Mouse (Mus musculus): ENCODE data around the gene Slc2a12.

Slc2a12 gene

GRCm38 (mm10) chr10:22660286-22661000 is 15.6 kb downstream of the Slc2a12 start:
- 96% methylated on average over 5 of the region's 5 CpGs for WGBS

DNA sequence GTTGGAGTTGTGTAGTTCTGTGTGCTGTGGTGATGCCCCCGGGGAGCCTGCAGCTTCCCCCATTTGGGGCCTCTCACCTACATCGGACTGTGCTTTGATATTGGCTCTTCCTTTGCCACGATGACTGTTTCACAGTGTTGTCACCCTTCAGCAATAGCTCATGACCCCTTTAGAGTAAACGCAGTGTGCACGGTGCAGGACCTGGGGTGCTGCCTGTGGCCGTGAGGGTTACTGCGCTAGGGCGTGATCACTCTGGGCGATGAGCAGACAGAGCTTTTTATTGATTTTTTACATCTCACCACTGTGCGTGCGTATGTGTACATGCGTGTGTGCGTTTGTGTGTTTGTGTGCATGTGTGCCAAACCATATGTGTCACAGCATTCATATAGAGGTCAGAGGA is 23.7 kb downstream of the Slc2a12 start:
- whole genome bisulfite sequencing, result 94% methylated on average over 13 of the region's 13 CpGs

- 92% methylated on average over 8 of the region's 8 CpGs for WGBS
Measured at GRCm38 (mm10) chr10:22674176-22674575, 29.4 kb downstream of the Slc2a12 start.

DNA sequence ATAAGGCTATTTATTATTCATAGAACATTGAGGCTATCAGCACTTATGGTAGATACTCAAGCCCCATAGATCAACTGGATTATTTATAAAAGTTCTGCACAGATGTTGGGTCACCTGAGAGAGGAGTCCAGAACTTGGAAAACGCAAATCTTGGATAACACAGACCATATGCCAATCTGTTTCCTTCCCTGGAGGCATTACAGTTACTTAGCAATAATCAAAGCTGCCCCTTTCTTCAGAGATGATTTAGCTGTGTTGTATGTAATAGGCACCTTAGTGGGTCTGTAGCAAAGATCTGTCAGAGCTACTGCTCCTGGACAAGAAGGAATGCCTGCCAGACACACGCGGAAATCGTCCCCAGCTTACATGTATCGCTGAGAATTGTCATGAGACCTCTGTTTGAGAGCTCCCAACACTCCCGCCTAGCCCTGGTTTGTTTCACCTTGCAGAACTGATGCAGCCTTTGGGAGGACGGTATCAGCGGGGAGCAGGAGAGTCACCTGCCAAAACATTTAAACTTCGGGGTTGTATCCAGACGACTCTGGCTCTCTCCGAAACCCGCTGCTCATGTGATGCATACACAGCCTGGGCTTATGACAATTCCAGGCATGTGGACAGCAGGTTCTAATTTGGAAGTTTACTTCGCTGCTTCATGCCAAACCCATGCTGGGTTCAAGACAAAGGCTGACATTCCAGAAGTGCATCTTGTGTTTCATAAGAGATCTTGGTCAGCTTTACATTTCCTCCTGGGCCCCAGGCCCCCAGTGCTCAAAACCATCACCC is 31.2 kb downstream of the Slc2a12 start:
- 76% methylated on average over 13 of the region's 13 CpGs for WGBS

DNA sequence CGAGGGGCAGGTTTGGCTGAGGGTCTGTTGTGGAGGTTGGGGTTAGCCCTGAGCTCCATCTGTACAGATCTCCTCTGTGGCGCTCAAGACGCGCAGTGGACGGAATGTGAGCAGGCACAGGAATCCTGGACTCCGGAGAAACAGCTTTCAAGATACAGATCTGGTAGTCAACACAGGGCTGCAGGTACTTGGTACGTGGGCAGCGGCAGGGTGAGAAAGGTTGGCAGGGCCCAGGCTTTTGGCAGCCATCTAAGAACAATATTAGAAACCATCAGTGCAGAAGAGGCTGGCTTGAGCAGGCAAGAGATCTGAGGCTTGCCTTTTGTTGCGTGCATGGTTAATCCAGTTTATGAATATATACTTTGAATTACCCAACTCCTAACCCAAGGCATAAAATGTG is 51.4 kb downstream of the Slc2a12 start:
- WGBS, result 89% methylated on average over 9 of the region's 9 CpGs

- WGBS, result 49% methylated on average over 7 of the region's 7 CpGs
Measured at GRCm38 (mm10) chr10:22696864-22697263, 52.1 kb downstream of the Slc2a12 start.

DNA sequence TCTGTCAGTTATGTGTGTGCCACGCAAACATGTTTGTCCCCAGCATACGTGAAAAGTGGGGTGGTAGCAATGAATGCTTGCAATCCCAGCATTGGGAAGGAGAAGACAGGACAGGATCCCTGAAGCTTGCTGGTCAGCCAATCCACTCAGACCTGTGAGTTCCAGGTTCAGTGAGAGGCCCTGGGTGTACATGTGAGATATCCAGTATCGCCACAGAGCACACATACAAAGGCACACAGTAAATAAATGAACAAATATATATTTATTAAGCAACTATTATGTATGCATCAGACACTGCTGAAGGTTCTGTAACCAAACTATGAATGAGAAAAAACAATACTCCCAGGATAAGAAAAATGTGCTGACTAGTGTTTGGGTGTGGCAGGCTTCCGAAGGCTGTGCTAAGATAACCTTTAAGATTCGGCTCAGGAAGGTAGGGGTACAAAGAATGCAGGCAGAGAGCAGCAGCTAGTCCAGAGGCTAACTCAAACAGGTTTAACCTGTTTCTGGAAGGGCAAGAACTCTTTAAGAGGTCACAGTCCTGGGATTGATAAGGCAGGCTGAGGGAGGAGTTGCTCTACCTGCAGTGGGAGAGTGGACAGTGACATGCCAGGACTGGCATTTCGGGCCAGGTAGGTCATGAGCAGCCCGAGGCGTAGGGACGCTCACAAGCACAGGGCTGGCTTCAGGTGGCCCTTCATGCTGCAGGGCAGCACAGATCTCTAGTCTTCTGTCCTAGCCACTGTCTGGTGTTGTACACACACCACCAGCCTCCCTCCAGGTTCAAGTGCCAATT is 53.5 kb downstream of the Slc2a12 start:
- WGBS, result 83% methylated on average over 9 of the region's 9 CpGs

DNA sequence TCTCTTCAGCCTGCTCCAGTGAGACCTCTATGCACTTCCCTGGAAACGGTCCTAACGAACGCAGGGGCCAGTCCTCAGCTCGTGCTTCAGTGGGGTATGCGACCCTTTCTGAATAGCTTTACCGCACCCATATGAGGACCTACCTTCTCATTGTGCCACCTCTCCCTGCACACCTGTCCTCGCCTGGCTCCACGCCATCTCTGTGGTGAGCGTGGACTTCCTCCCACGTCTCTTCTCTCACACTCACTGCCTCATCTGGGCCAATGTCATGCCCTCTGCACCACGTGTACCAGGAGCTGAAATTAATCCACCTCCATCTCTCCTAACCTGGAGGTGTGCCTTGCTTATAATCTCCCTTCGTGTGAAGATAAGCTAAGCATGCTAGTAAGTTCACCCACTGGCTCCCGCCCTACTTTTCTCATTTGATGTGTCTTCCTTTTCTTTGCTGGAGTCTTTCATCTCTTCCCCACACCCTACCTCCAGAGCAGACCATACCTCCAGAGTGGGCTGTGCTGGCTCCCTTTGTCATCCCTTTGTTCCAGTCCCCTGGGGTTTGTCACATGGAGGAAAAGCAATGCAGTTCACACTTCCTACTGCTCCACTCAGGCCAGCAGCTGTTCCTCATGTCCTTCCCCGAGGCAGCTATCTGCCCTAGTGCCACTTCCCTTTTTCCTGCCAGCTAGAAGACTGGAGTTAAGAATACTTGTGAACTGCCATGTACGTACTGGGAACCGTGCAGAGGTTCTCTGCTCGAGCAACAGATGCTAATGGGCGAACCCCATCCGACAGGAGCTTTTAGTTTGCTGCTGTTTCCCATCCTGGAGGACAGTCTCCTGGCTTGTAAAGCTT is 54.9 kb downstream of the Slc2a12 start:
- WGBS, result 57% methylated on average over 19 of the region's 19 CpGs

GRCm38 (mm10) chr10:22700773-22701172 is 56.0 kb downstream of the Slc2a12 start:
- WGBS, result 52% methylated on average over 9 of the region's 9 CpGs

DNA sequence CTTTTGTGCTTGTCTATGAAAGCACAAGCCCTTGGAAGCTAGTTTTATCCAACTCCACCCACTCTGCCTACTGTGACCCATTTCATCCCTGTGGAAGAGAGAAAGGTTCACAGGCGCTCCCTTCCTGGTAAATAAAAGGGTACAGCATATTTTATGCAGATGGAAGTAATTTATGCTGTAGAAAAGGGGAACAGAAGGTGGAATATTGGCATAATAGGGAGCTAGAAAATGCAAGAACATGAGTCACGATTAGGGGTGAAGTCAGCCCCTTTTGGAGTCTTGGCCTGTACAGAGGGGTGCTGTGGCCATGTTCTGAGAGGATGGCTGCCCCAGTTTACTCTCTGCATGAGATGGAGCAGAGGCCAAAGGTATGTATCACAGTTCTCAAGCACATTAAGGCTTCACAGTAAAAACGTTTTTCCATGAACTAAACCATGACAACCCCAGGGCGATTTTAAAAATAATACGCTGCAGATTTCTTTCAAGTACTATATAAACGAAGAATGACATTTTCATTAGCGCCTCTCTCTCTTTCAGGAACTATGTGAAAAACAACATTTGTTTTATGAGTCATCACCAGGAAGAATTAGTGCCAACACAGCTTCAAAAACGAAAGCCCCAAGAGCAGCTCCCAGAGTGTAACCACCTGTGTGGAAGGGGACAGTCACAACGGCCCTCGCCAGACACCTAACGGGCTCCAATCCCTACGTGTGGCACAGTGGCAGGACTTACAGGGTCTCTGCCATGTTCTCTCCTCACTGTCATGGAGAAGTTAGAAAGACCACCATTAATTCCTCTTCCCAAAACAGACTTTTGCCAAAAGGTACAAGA is 56.9 kb downstream of the Slc2a12 start:
- WGBS, result 36% methylated on average over 12 of the region's 12 CpGs

DNA sequence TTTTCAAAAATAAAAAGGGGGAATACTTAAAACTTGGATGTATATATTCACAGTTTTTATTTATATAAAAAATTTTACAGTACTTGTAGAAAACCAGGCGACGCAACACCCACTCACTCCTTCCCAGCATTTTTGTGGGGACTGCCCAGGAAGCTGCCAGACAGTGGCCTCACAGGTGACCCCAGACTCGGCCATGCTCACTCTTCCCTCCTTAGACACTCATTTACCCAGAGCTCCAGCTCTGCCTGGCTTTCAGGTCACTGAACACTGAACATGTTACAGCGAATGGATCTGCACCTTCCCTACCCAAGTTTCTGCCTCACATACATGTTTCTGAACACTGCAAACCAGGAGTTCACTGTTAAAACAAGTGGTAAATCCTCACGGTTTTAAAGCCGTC is 59.0 kb downstream of the Slc2a12 start:
- WGBS, result 70% methylated on average over 6 of the region's 6 CpGs

DNA sequence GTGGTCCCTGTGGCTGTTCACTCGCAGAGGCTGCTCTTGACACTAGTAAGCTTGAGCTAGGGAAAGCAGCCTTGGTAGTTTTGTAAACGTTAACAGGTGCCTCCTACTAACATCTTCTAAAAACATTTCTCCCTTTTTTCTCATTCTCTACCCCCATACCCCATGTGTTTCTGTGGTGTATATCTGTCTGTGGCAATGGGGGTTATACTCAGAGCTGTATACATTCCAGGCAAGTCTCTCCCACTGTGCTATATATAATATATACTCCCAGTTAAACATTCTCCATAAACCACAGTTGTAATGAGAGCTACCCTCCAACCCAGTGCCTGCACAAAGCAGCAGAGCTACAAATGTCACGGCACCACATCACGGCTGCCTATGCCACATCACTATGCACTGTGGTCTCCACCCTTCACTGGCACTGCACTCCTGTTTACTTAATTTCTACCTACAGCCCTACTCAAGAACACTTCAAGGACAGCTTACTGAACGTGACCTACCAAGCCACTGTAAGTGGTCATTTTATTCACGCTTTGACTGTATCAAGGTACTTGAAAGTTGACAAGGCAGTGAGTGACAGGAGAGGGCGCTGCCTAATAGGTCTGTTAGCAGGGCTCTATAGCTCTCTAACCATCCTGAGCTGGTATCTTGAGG is 63.5 kb downstream of the Slc2a12 start:
- WGBS, result 67% methylated on average over 7 of the region's 7 CpGs

- WGBS, result 68% methylated on average over 13 of the region's 13 CpGs
Measured at GRCm38 (mm10) chr10:22710173-22710777, 65.5 kb downstream of the Slc2a12 start.

- WGBS, result 60% methylated on average over 2 of the region's 2 CpGs
Measured at GRCm38 (mm10) chr10:22712955-22713354, 68.1 kb downstream of the Slc2a12 start.

GRCm38 (mm10) chr10:22714520-22714919 is 69.7 kb downstream of the Slc2a12 start:
- WGBS, result 39% methylated on average over 4 of the region's 4 CpGs

- 13% methylated on average over 4 of the region's 4 CpGs for WGBS
Measured at GRCm38 (mm10) chr10:22718475-22718874, 73.7 kb downstream of the Slc2a12 start.

- WGBS, result 40% methylated on average over 5 of the region's 5 CpGs
Measured at GRCm38 (mm10) chr10:22720781-22721529, 76.1 kb downstream of the Slc2a12 start.

GRCm38 (mm10) chr10:22725166-22725565 is 80.4 kb downstream of the Slc2a12 start:
- WGBS, result 53% methylated on average over 4 of the region's 4 CpGs

- 67% methylated on average over 7 of the region's 7 CpGs for WGBS
Measured at GRCm38 (mm10) chr10:22726295-22726694, 81.5 kb downstream of the Slc2a12 start.

Measured in cerebral cortex, adult 2 months (tissue).